Mouse (Mus musculus): ENCODE data around the gene Gm21985. TPM values are rescaled to one million over a fixed set of nuclear protein-coding genes. Genes with fewer than 3 reads are reported as not detected.

Gm21985 gene
- total and polyA plus RNA-seq, 3 experiments, result 0.51 TPM; not detected in 2

DNA sequence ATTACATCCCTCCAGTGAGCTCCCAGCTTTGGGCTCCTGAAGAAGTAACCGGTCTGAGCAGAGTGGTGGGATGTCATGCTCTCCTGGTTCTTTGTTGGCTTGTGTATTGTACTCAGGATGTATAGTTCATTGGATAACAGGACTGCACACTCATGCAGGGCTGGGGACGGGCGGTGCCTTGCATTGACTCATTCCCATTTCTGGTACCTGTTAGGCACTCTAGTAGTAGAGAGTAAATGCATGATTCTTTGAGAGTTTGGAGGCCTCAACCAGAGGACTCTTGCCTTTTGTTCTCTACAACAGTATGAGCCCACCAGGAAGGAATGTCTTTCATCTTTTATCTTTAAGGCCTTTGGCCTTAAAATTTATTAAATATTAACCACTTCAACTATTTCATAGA, 10.8 kb downstream of the Gm21985 start:
- no peak overlapping the region for H3K4me3 ChIP-seq (replicated peaks in 1 of 3; ENCODE audit: low read depth in 2 of 3, low read length in 2 of 3, poor library complexity in 1 of 3)
- no peak overlapping the region for H3K9ac ChIP-seq (ENCODE audit: insufficient read depth, low read depth)
- TF ChIP-seq MAFK (IDR thresholded peaks at IDR 0.05; ENCODE audit: insufficient replicate concordance, low read length), result no peak
- TF ChIP-seq USF2 (conservative IDR thresholded peaks at IDR 0.05; ENCODE audit: low read depth, low read length), result no peak
- no peak for TF ChIP-seq ELF1 (IDR thresholded peaks at IDR 0.05; ENCODE audit: low read depth, low read length)
- no peak for TF ChIP-seq ZC3H11A (IDR thresholded peaks at IDR 0.05; ENCODE audit: low read depth, low read length)
- no peak for TF ChIP-seq POLR2A (IDR thresholded peaks at IDR 0.05; ENCODE audit: low read depth, low read length)
- TF ChIP-seq HCFC1 (IDR thresholded peaks at IDR 0.05; ENCODE audit: low read depth, low read length), result no peak
- no peak for TF ChIP-seq EP300 (IDR thresholded peaks at IDR 0.05; ENCODE audit: low read length)
- TF ChIP-seq UBTF (IDR thresholded peaks at IDR 0.05; ENCODE audit: low read depth, low read length), result no peak
- TF ChIP-seq IRF4 (IDR thresholded peaks at IDR 0.05; ENCODE audit: low read depth, low read length), result no peak
- TF ChIP-seq RCOR1 (conservative IDR thresholded peaks at IDR 0.05; ENCODE audit: low read depth, low read length), result no peak
- TF ChIP-seq JUN (IDR thresholded peaks at IDR 0.05; ENCODE audit: insufficient read depth, low read depth, low read length), result no peak
- no peaks in the 10 kb centered on the region for H3K4me1 ChIP-seq (ENCODE audit: control insufficient read depth in 1 of 2, insufficient read depth in 2 of 2)
- H3K27ac ChIP-seq (ENCODE audit: insufficient read depth, low read depth), result no peak overlapping the region
- dilution Hi-C loops (cut with MboI; ENCODE audit: extremely low pct_ligation_motif_present, extremely low pct_unique_long_range_greater_than_20kb, low sequenced_read_pairs) (no loop called here), in situ Hi-C loops (cut with MboI; ENCODE audit: low pct_ligation_motif_present, low pct_unique_long_range_greater_than_20kb, low sequenced_read_pairs) (no loop called here)
- no peaks in the 10 kb centered on the region for H3K27me3 ChIP-seq (replicated peaks)
- no peak overlapping the region for H3K4me2 ChIP-seq (ENCODE audit: insufficient read depth, low read depth, poor library complexity, severe bottlenecking)
- no peak for DNase-seq (ENCODE audit: extremely low read depth)
- H3K9me3 ChIP-seq (replicated peaks; ENCODE audit: low read length), result no peaks in the 10 kb centered on the region
- peaks cover 0 to 14% of the 10 kb centered on the region in 2 experiments for H3K36me3 ChIP-seq (replicated peaks in 1 of 2; ENCODE audit: control insufficient read depth in 1 of 2, insufficient read depth in 1 of 2, low read length in 1 of 2)
- peaks cover 9% of the 10 kb centered on the region; the same call in 1 of the 2 replicates for H3K79me2 ChIP-seq (replicated peaks; ENCODE audit: control insufficient read depth, extremely low read depth, insufficient read depth, poor library complexity, severe bottlenecking)

DNA sequence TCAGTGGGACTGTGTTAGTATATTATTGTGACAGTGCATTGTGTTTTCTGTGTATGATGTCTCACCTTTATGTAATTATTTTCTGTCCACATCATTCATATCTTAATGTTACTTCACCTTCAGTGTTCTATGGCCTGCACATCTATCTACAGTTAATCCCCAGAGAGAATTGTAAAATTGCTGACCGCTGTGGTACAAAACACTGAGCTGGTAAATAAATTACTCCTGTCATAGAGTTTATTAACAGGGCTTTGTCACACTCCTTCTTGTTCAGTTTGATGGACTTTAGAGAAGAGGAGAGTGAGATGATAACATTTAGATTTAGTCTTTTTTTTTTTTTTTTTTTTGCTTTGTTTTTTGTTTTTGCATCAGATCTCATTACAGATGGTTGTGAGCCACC, 16.7 kb downstream of the Gm21985 start:
- Histone ChIP-seq H3K4me3 (replicated peaks in 1 of 3; ENCODE audit: low read depth in 2 of 3, low read length in 2 of 3, poor library complexity in 1 of 3) (no peak overlapping the region), H3K36me3 (replicated peaks in 1 of 2; ENCODE audit: control insufficient read depth in 1 of 2, insufficient read depth in 1 of 2, low read length in 1 of 2) (peaks cover 0 to 2% of the 10 kb centered on the region in 2 experiments), H3K27ac (ENCODE audit: insufficient read depth, low read depth) (no peak overlapping the region), H3K4me1 (ENCODE audit: control insufficient read depth in 1 of 2, insufficient read depth in 2 of 2) (no peaks in the 10 kb centered on the region), H3K4me2 (ENCODE audit: insufficient read depth, low read depth, poor library complexity, severe bottlenecking) (no peak overlapping the region), H3K9me3 (replicated peaks; ENCODE audit: low read length) (no peaks in the 10 kb centered on the region), H3K9ac (ENCODE audit: insufficient read depth, low read depth) (no peak overlapping the region), H3K27me3 (replicated peaks) (no peaks in the 10 kb centered on the region), H3K79me2 (replicated peaks; ENCODE audit: control insufficient read depth, extremely low read depth, insufficient read depth, poor library complexity, severe bottlenecking) (peaks cover 2% of the 10 kb centered on the region; the same call in 1 of the 2 replicates)
- no peak for DNase-seq (ENCODE audit: extremely low read depth)
- dilution Hi-C loops (cut with MboI; ENCODE audit: extremely low pct_ligation_motif_present, extremely low pct_unique_long_range_greater_than_20kb, low sequenced_read_pairs) (no loop called here), in situ Hi-C loops (cut with MboI; ENCODE audit: low pct_ligation_motif_present, low pct_unique_long_range_greater_than_20kb, low sequenced_read_pairs) (no loop called here)
- no peak for TF ChIP-seq HCFC1 (IDR thresholded peaks at IDR 0.05; ENCODE audit: low read depth, low read length)
- no peak for TF ChIP-seq POLR2A (IDR thresholded peaks at IDR 0.05; ENCODE audit: low read depth, low read length)
- TF ChIP-seq ZNF384 (IDR thresholded peaks at IDR 0.05; ENCODE audit: low read depth, low read length), result no peak
- no peak for TF ChIP-seq PAX5 (IDR thresholded peaks at IDR 0.05; ENCODE audit: low read length)
- no peak for TF ChIP-seq RAD21 (IDR thresholded peaks at IDR 0.05; ENCODE audit: low read depth, low read length)
- TF ChIP-seq POLR2AphosphoS2 (IDR thresholded peaks at IDR 0.05; ENCODE audit: low read depth, low read length), result no peak
- TF ChIP-seq MEF2A (IDR thresholded peaks at IDR 0.05; ENCODE audit: borderline replicate concordance, low read depth, low read length), result no peak
- no peak for TF ChIP-seq BHLHE40 (IDR thresholded peaks at IDR 0.05; ENCODE audit: low read depth, low read length)
- TF ChIP-seq MAX (IDR thresholded peaks at IDR 0.05; ENCODE audit: low read length), result no peak
- TF ChIP-seq NRF1 (IDR thresholded peaks at IDR 0.05; ENCODE audit: low read depth, low read length), result no peak
- TF ChIP-seq MAFK (IDR thresholded peaks at IDR 0.05; ENCODE audit: insufficient replicate concordance, low read length), result no peak
- no peak for TF ChIP-seq MAZ (IDR thresholded peaks at IDR 0.05; ENCODE audit: low read depth, low read length)
- TF ChIP-seq TCF12 (IDR thresholded peaks at IDR 0.05; ENCODE audit: low read depth, low read length), result no peak
- no peak for TF ChIP-seq ZMIZ1 (IDR thresholded peaks at IDR 0.05; ENCODE audit: low read depth, low read length)
- no peak for TF ChIP-seq ELF1 (IDR thresholded peaks at IDR 0.05; ENCODE audit: low read depth, low read length)
- TF ChIP-seq TBP (conservative IDR thresholded peaks at IDR 0.05; ENCODE audit: low read depth, low read length), result no peak
- TF ChIP-seq USF1 (IDR thresholded peaks at IDR 0.05; ENCODE audit: low read depth, low read length), result no peak
- no peak for TF ChIP-seq CHD2 (IDR thresholded peaks at IDR 0.05; ENCODE audit: low read length)
- no peak for TF ChIP-seq GABPA (IDR thresholded peaks at IDR 0.05; ENCODE audit: insufficient replicate concordance, low read depth, low read length)
- no peak for TF ChIP-seq KAT2A (IDR thresholded peaks at IDR 0.05; ENCODE audit: insufficient replicate concordance, low read length)
